Mouse (Mus musculus) liver, embryonic 12.5 days (tissue): Measurements from ENCODE around the gene Anapc2. TPM values are rescaled to one million over a fixed set of nuclear protein-coding genes. Genes with fewer than 3 reads are reported as not detected.

Experiments used
- polyA plus RNA-seq: library from polyadenylated mRNA; unstranded; fragments of >200 nt; fragmentation: Nextera tagmentation; extraction: Ambion mirVana; gene quantifications from 2 replicates; pipeline ENCODE4 v1.2.1, GENCODE M21; 2016

Anapc2 gene
- polyA plus RNA-seq, 1 experiment from 2014 or later: 63.6 TPM

Other genes starting within 250 kb of the Anapc2 start
- gene Nsmf, start 218.1 kb upstream of the Anapc2 start, polyA plus RNA-seq: 16.1 and 17.0 TPM in 2 replicates
- gene Entpd8, start 192.2 kb upstream of the Anapc2 start, polyA plus RNA-seq: 1.2 and 1.4 TPM in 2 replicates
- gene Noxa1, start 177.3 kb upstream of the Anapc2 start, polyA plus RNA-seq: 0.64 and 0.71 TPM in 2 replicates
- gene Nrarp, start 91.7 kb upstream of the Anapc2 start, polyA plus RNA-seq: 5.9 and 6.2 TPM in 2 replicates
- gene Tor4a, start 75.6 kb upstream of the Anapc2 start, polyA plus RNA-seq: 7.2 and 7.4 TPM in 2 replicates
- gene Nelfb, start 61.0 kb upstream of the Anapc2 start, polyA plus RNA-seq: 56.7 and 61.5 TPM in 2 replicates
- not detected in 2 replicates for gene Stpg3, start 57.8 kb upstream of the Anapc2 start, polyA plus RNA-seq
- 1.2 TPM in 1 of 2 replicates, not detected in the other for gene Fam166a, start 53.7 kb upstream of the Anapc2 start, polyA plus RNA-seq
- 901 and 931 TPM in 2 replicates for gene Tubb4b, start 47.8 kb upstream of the Anapc2 start, polyA plus RNA-seq
- gene Slc34a3, start 38.1 kb upstream of the Anapc2 start, polyA plus RNA-seq: 0.17 TPM in 1 of 2 replicates, not detected in the other
- gene Rnf224, start 35.7 kb upstream of the Anapc2 start, polyA plus RNA-seq: 0.10 and 0.11 TPM in 2 replicates
- gene Rnf208, start 30.2 kb upstream of the Anapc2 start, polyA plus RNA-seq: 1.8 and 2.4 TPM in 2 replicates
- not detected in 2 replicates for gene Cysrt1, start 30.0 kb upstream of the Anapc2 start, polyA plus RNA-seq
- 4.4 and 4.8 TPM in 2 replicates for gene AL732309.1, start 25.6 kb upstream of the Anapc2 start, polyA plus RNA-seq
- 16.2 and 17.3 TPM in 2 replicates for gene Tmem203, start 17.0 kb upstream of the Anapc2 start, polyA plus RNA-seq
- gene Tprn, start 9.9 kb upstream of the Anapc2 start, polyA plus RNA-seq: 7.9 and 9.0 TPM in 2 replicates
- 164 and 179 TPM in 2 replicates for gene Ssna1, start within 50 bp of the Anapc2 start, polyA plus RNA-seq
- not detected in 2 replicates for gene Tmem210, start 15.7 kb downstream of the Anapc2 start, polyA plus RNA-seq
- gene Lrrc26, start 17.4 kb downstream of the Anapc2 start, polyA plus RNA-seq: not detected in 2 replicates
- gene Grin1, start 46.7 kb downstream of the Anapc2 start, polyA plus RNA-seq: 0.24 and 0.41 TPM in 2 replicates
- 29.4 and 30.5 TPM in 2 replicates for gene Man1b1, start 59.9 kb downstream of the Anapc2 start, polyA plus RNA-seq
- gene Dpp7, start 83.9 kb downstream of the Anapc2 start, polyA plus RNA-seq: 11.2 TPM in 2 replicates
- gene Uap1l1, start 93.2 kb downstream of the Anapc2 start, polyA plus RNA-seq: 13.5 and 14.0 TPM in 2 replicates
- 34.6 and 38.0 TPM in 2 replicates for gene Sapcd2, start 99.8 kb downstream of the Anapc2 start, polyA plus RNA-seq
- gene Entpd2, start 123.4 kb downstream of the Anapc2 start, polyA plus RNA-seq: 0.13 and 0.19 TPM in 2 replicates
- gene Npdc1, start 126.9 kb downstream of the Anapc2 start, polyA plus RNA-seq: 5.3 and 5.6 TPM in 2 replicates
- gene Fut7, start 150.8 kb downstream of the Anapc2 start, polyA plus RNA-seq: 0.31 and 0.54 TPM in 2 replicates
- 2.8 and 3.1 TPM in 2 replicates for gene Abca2, start 156.2 kb downstream of the Anapc2 start, polyA plus RNA-seq
- gene Clic3, start 184.4 kb downstream of the Anapc2 start, polyA plus RNA-seq: 0.45 and 0.68 TPM in 2 replicates
- 9.1 and 11.4 TPM in 2 replicates for gene Paxx, start 188.6 kb downstream of the Anapc2 start, polyA plus RNA-seq
- 0.20 and 0.22 TPM in 2 replicates for gene Ptgds, start 197.6 kb downstream of the Anapc2 start, polyA plus RNA-seq
- gene Lcn12, start 221.4 kb downstream of the Anapc2 start, polyA plus RNA-seq: not detected in 2 replicates
- 39.9 and 42.7 TPM in 2 replicates for gene Fbxw5, start 228.3 kb downstream of the Anapc2 start, polyA plus RNA-seq
- gene C8g, start 229.2 kb downstream of the Anapc2 start, polyA plus RNA-seq: 17.4 and 18.8 TPM in 2 replicates